Mouse (Mus musculus): ENCODE results near the gene Cd177. TPM values are rescaled to one million over a fixed set of nuclear protein-coding genes. Genes with fewer than 3 reads are reported as not detected.
"Not testable (repeated sequence)": the region's sequence is repeated elsewhere in the genome, so short reads cannot be mapped to it uniquely, and the experiment has no call there.

The Cd177 gene
- polyA plus RNA-seq, 1 experiment = not detected

DNA sequence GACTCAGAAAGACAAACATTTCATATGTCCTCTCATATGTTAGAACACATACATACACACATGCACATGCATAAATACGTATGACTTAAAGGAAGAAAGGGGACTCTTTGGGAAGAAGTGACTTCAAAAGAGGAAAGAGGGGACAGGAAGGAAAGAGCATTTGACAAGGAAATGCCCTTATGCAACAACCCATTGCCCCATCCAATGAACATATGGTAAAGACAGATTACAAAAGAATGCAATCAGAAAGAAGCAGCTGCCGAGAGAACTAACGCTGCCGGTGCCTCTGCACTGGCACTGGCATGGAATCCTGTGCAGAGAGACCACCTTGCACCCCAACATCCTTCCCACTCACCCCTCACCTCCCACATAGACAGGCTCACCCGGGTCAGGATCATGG is 6.6 kb downstream of the Cd177 start:
- peaks cover 75% of the 10 kb centered on the region for H3K27me3 ChIP-seq (ENCODE audit: control insufficient read depth, insufficient read depth, insufficient read length)
- H3K36me3 ChIP-seq (ENCODE audit: control insufficient read depth, insufficient read depth) = no peaks in the 10 kb centered on the region
- no peak overlapping the region for H3K4me3 ChIP-seq (ENCODE audit: insufficient read depth, poor library complexity, severe bottlenecking)
- TF ChIP-seq MYOG (IDR thresholded peaks at IDR 0.05; ENCODE audit: control insufficient read depth, extremely low read depth, insufficient read length) = no peak
- TF ChIP-seq USF1 (IDR thresholded peaks at IDR 0.05; ENCODE audit: low read depth) = no peak
- TF ChIP-seq FOSL1 (IDR thresholded peaks at IDR 0.05; ENCODE audit: insufficient read depth, low read length, poor library complexity, severe bottlenecking) = no peak
- no peak for TF ChIP-seq MAX (IDR thresholded peaks at IDR 0.05)
- TF ChIP-seq CTCF (IDR thresholded peaks at IDR 0.05; ENCODE audit: control insufficient read depth, insufficient read depth, insufficient read length) = no peak
- TF ChIP-seq CEBPB (IDR thresholded peaks at IDR 0.05; ENCODE audit: low read depth) = no peak
- no peak for TF ChIP-seq MYOD1 (IDR thresholded peaks at IDR 0.05; ENCODE audit: control insufficient read depth, insufficient read length, low read depth)
- H3K79me2 ChIP-seq (ENCODE audit: control insufficient read depth, insufficient read depth) = no peaks in the 10 kb centered on the region
- H3K79me3 ChIP-seq (ENCODE audit: low read depth) = no peaks in the 10 kb centered on the region
- H3ac ChIP-seq (ENCODE audit: control insufficient read depth, insufficient read length, low read depth) = no peak overlapping the region

DNA sequence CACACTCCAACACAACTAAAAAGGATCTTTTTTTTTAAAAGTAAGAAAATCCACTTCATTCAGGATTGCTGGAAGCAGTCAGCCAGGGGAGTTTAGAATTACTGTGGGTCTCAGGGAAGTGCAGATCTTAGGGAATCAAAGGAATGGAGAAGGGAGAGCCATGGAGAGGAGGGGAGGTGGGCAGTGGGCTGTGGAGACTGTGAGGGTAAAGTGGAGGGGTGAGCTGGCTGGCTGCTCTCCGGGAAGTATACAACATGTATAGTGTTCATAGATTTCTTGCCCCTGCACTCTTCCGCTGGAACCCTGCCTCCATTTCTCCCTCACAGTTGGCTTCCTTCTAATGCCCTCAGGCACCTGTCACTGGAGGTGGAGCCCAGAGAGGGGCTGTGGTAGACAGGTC is 8.5 kb downstream of the Cd177 start:
- TF ChIP-seq CTCF (IDR thresholded peaks at IDR 0.05; ENCODE audit: control insufficient read depth, insufficient read depth, insufficient read length) = no peak
- TF ChIP-seq MYOG (IDR thresholded peaks at IDR 0.05; ENCODE audit: control insufficient read depth, extremely low read depth, insufficient read length) = no peak
- TF ChIP-seq MYOD1 (IDR thresholded peaks at IDR 0.05; ENCODE audit: control insufficient read depth, insufficient read length, low read depth) = no peak
- no peak for TF ChIP-seq MAX (IDR thresholded peaks at IDR 0.05)
- TF ChIP-seq FOSL1 (IDR thresholded peaks at IDR 0.05; ENCODE audit: insufficient read depth, low read length, poor library complexity, severe bottlenecking) = no peak
- no peak for TF ChIP-seq CEBPB (IDR thresholded peaks at IDR 0.05; ENCODE audit: low read depth)
- TF ChIP-seq USF1 (IDR thresholded peaks at IDR 0.05; ENCODE audit: low read depth) = no peak
- H3K79me2 ChIP-seq (ENCODE audit: control insufficient read depth, insufficient read depth) = no peaks in the 10 kb centered on the region
- H3K27me3 ChIP-seq (ENCODE audit: control insufficient read depth, insufficient read depth, insufficient read length) = peaks cover 68% of the 10 kb centered on the region
- H3K4me3 ChIP-seq (ENCODE audit: insufficient read depth, poor library complexity, severe bottlenecking) = no peak overlapping the region
- no peaks in the 10 kb centered on the region for H3K36me3 ChIP-seq (ENCODE audit: control insufficient read depth, insufficient read depth)
- H3K79me3 ChIP-seq (ENCODE audit: low read depth) = no peaks in the 10 kb centered on the region
- H3ac ChIP-seq (ENCODE audit: control insufficient read depth, insufficient read length, low read depth) = no peak overlapping the region

DNA sequence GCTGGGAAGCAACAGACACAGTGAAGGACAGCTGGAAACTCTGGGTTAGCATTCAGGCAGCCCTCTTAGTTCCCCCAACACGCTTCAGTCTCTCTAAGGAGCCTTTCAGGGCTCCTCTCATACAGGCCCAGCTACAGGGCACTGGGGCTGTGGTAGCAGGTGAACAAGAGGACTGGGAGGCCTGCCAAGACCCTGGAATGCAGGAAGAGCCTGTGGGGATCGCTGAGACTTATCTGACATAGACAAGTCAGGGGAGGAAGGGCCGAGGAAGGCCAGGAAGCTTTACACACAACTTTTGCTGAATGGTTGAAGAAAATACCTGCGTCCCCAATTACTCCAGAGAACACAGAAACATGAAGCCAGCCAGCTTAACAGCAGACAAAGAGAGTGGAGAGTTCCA is 9.4 kb downstream of the Cd177 start:
- Histone ChIP-seq H3K4me3 (ENCODE audit: insufficient read depth, poor library complexity, severe bottlenecking) (no peak overlapping the region), H3K79me2 (ENCODE audit: control insufficient read depth, insufficient read depth) (no peaks in the 10 kb centered on the region), H3K36me3 (ENCODE audit: control insufficient read depth, insufficient read depth) (no peaks in the 10 kb centered on the region), H3ac (ENCODE audit: control insufficient read depth, insufficient read length, low read depth) (no peak overlapping the region), H3K27me3 (ENCODE audit: control insufficient read depth, insufficient read depth, insufficient read length) (peaks cover 72% of the 10 kb centered on the region), H3K79me3 (ENCODE audit: low read depth) (no peaks in the 10 kb centered on the region)
- no peak for TF ChIP-seq MYOG (IDR thresholded peaks at IDR 0.05; ENCODE audit: control insufficient read depth, extremely low read depth, insufficient read length)
- TF ChIP-seq FOSL1 (IDR thresholded peaks at IDR 0.05; ENCODE audit: insufficient read depth, low read length, poor library complexity, severe bottlenecking) = no peak
- no peak for TF ChIP-seq USF1 (IDR thresholded peaks at IDR 0.05; ENCODE audit: low read depth)
- no peak for TF ChIP-seq MYOD1 (IDR thresholded peaks at IDR 0.05; ENCODE audit: control insufficient read depth, insufficient read length, low read depth)
- no peak for TF ChIP-seq MAX (IDR thresholded peaks at IDR 0.05)
- TF ChIP-seq CEBPB (IDR thresholded peaks at IDR 0.05; ENCODE audit: low read depth) = no peak
- TF ChIP-seq CTCF (IDR thresholded peaks at IDR 0.05; ENCODE audit: control insufficient read depth, insufficient read depth, insufficient read length) = no peak

DNA sequence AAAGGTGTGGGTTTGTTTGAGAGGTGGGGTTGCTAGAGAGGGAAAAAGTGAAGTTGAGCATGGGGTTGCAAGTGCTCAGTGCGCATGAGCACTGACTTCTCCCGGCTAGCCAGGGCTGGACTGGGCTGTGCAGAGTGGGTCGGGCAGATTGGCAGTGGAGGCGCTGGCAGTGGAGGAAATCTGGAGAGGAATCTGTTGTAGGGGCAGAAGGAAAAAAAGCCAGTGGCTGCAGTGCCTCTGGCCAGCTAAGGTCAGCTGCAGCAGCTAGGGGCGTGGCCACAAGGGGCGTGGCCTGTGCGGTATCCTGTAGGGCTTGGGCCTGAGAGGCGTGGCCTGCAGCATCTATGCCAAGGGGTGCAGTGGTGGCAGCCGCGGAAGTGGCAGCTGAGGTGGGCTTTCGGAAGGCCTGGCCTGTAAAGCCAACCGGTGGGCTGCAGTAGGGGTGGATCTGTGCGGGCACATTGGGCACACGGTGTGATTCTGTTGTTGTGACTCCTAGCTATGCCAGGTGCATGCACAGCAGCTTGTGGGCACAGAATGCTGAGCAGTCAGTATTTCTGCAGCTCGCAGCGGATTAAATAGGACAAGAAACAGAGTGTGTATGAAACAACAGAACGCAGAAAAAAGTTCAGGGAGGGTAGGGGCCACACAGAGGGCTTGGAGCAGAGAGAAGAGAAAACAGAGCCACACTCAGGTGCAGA is 24.0 kb downstream of the Cd177 start:
- TF ChIP-seq USF1 (IDR thresholded peaks at IDR 0.05; ENCODE audit: low read depth) (no peak), MAX (IDR thresholded peaks at IDR 0.05) (no peak), CEBPB (IDR thresholded peaks at IDR 0.05; ENCODE audit: low read depth) (no peak)
- Histone ChIP-seq H3K79me2 (ENCODE audit: control insufficient read depth, insufficient read depth) (no peaks in the 10 kb centered on the region), H3K79me3 (ENCODE audit: low read depth) (no peaks in the 10 kb centered on the region), H3K4me3 (ENCODE audit: insufficient read depth, poor library complexity, severe bottlenecking) (no peak overlapping the region), H3ac (ENCODE audit: control insufficient read depth, insufficient read length, low read depth) (no peak overlapping the region), H3K36me3 (ENCODE audit: control insufficient read depth, insufficient read depth) (no peaks in the 10 kb centered on the region), H3K27me3 (ENCODE audit: control insufficient read depth, insufficient read depth, insufficient read length) (peaks cover 32% of the 10 kb centered on the region)

- not testable (repeated sequence) for H3K36me3 ChIP-seq (ENCODE audit: control insufficient read depth, insufficient read depth); H3K79me2 ChIP-seq (ENCODE audit: control insufficient read depth, insufficient read depth); H3K4me3 ChIP-seq (ENCODE audit: insufficient read depth, poor library complexity, severe bottlenecking); H3K79me3 ChIP-seq (ENCODE audit: low read depth); H3ac ChIP-seq (ENCODE audit: control insufficient read depth, insufficient read length, low read depth)
- H3K27me3 ChIP-seq (ENCODE audit: control insufficient read depth, insufficient read depth, insufficient read length) = peaks cover 16% of the 10 kb centered on the region
Observed at GRCm38 (mm10) chr7:24726808-24727207, 33.3 kb downstream of the Cd177 start, which contains the start of gene Gm4763. Gene Gm4763 (minus strand): TSS chr7:24726908.

DNA sequence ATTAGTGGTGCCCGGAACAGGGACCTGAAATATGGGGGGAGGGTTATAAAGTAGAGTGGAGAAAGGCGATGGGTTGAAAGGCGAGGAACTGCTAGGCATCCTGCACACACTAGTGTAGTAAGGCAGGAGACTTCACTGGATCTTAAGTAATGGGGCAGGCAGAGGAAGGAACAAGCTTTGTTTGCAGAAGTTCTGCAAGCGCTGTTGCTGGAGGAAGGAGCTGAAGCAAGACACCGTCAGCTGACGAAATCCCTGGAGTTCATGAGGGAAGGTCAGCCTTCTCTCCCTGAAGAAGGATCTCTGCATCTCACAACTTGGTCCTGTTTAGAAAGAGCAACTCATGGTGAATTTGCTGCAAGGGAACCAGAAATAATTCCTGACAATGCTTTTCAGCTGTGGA is 45.1 kb downstream of the Cd177 start:
- Histone ChIP-seq H3K36me3 (ENCODE audit: control insufficient read depth, insufficient read depth) (no peaks in the 10 kb centered on the region), H3K79me3 (ENCODE audit: low read depth) (no peaks in the 10 kb centered on the region), H3K4me3 (ENCODE audit: insufficient read depth, poor library complexity, severe bottlenecking) (no peak overlapping the region), H3ac (ENCODE audit: control insufficient read depth, insufficient read length, low read depth) (no peak overlapping the region), H3K79me2 (ENCODE audit: control insufficient read depth, insufficient read depth) (no peaks in the 10 kb centered on the region), H3K27me3 (ENCODE audit: control insufficient read depth, insufficient read depth, insufficient read length) (peaks cover 26% of the 10 kb centered on the region)
- TF ChIP-seq MAX (IDR thresholded peaks at IDR 0.05) (no peak), MYOG (IDR thresholded peaks at IDR 0.05; ENCODE audit: control insufficient read depth, extremely low read depth, insufficient read length) (no peak), CEBPB (IDR thresholded peaks at IDR 0.05; ENCODE audit: low read depth) (no peak), FOSL1 (IDR thresholded peaks at IDR 0.05; ENCODE audit: insufficient read depth, low read length, poor library complexity, severe bottlenecking) (no peak), CTCF (IDR thresholded peaks at IDR 0.05; ENCODE audit: control insufficient read depth, insufficient read depth, insufficient read length) (no peak), MYOD1 (IDR thresholded peaks at IDR 0.05; ENCODE audit: control insufficient read depth, insufficient read length, low read depth) (no peak), USF1 (IDR thresholded peaks at IDR 0.05; ENCODE audit: low read depth) (no peak)

Data from C2C12 (cell line).